Mouse (Mus musculus): ENCODE measurements around the gene Gas6. TPM values are rescaled to one million over a fixed set of nuclear protein-coding genes. Genes with fewer than 3 reads are reported as not detected.

Gene Gas6
- polyA plus RNA-seq, 1 experiment from 2014 or later: 56.9 TPM

DNA sequence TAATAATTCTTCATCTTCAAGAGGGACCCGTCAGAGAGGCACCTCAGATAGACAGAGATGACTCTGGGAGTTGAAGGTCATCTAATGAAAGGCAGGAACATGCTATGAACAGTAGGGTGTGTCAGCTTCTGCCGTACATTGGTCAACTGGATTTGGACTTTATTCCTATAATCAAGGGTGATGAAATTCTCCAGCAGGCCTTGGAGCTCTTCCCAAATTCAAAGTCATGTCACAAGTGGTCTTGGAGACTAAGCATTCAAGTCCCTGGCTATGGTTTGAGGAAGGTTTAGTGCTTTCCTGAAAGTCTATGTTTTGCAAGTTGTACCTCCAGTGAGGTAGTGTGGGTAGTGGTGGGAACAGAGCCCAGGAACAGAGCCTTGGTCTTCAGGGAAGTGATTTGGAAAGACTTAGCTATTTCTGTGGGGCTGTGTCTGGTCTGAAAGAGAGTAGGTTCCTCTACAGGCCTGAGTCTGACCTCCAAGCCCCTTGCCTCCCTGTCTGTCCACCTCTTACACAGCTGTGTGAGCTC is 75.1 kb downstream of the Gas6 start:
- Histone ChIP-seq H3K4me1 (ENCODE audit: control insufficient read depth, insufficient read depth, low read length) (no peaks in the 10 kb centered on the region), H3K9me3 (ENCODE audit: control insufficient read depth, low read length) (no peaks in the 10 kb centered on the region), H3K36me3 (ENCODE audit: control insufficient read depth, insufficient read depth, low read length) (no peaks in the 10 kb centered on the region), H3K27ac (replicated peaks; ENCODE audit: low read depth, low read length) (no peak overlapping the region), H3K9ac (ENCODE audit: low read depth, low read length) (no peak overlapping the region), H3K4me2 (ENCODE audit: low read depth, low read length) (no peak overlapping the region), H3K4me3 (ENCODE audit: low read depth, low read length) (no peak overlapping the region), H3K27me3 (replicated peaks; ENCODE audit: control insufficient read depth, insufficient read depth, low read length) (no peaks in the 10 kb centered on the region)
- WGBS: 76% methylated on average over 2 of the region's 2 CpGs
- no peak for ATAC-seq (ENCODE audit: low read depth)
- DNase-seq (ENCODE audit: low spot score): no peak

DNA sequence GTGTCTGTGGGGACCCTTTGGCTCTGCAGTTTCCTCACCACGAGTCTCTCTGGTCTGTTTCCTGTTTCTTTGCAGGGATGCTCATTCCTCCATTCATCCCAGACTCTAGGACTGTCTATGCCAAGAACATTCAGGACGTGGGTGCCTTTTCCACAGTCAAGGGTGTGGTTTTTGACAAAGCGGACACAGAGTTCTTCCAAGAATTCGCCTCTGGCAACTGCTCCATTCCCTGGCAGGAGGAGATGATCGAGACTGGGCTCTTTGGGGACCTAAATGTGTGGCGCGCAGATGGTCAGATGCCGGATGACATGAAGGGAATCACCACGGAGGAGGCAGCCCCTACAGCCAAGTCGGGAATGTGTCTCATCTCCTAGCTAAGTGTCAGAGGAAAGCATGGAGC is 78.4 kb downstream of the Gas6 start:
- Histone ChIP-seq H3K4me1 (ENCODE audit: control insufficient read depth, insufficient read depth, low read length) (no peaks in the 10 kb centered on the region), H3K9me3 (ENCODE audit: control insufficient read depth, low read length) (no peaks in the 10 kb centered on the region), H3K4me2 (ENCODE audit: low read depth, low read length) (no peak overlapping the region), H3K27me3 (replicated peaks; ENCODE audit: control insufficient read depth, insufficient read depth, low read length) (no peaks in the 10 kb centered on the region), H3K9ac (ENCODE audit: low read depth, low read length) (no peak overlapping the region), H3K4me3 (ENCODE audit: low read depth, low read length) (no peak overlapping the region), H3K36me3 (ENCODE audit: control insufficient read depth, insufficient read depth, low read length) (no peaks in the 10 kb centered on the region), H3K27ac (replicated peaks; ENCODE audit: low read depth, low read length) (no peak overlapping the region)
- 69% methylated on average over 10 of the region's 10 CpGs for WGBS
- ATAC-seq (ENCODE audit: low read depth) (no peak), DNase-seq (ENCODE audit: low spot score) (no peak)

Other genes starting within 250 kb of the Gas6 start
- 13.9 and 18.1 TPM in 2 replicates for gene Adprhl1, start 240.3 kb downstream of the Gas6 start, polyA plus RNA-seq (2014; fragmentation: Nextera tagmentation; extraction: Ambion mirVana)
- 27.5 and 28.7 TPM in 2 replicates for gene Dcun1d2, start 206.4 kb downstream of the Gas6 start, polyA plus RNA-seq (2014; fragmentation: Nextera tagmentation; extraction: Ambion mirVana)
- gene Tmco3, start 206.3 kb downstream of the Gas6 start, polyA plus RNA-seq (2014; fragmentation: Nextera tagmentation; extraction: Ambion mirVana): 44.5 and 45.4 TPM in 2 replicates
- gene Tfdp1, start 155.7 kb downstream of the Gas6 start, polyA plus RNA-seq (2014; fragmentation: Nextera tagmentation; extraction: Ambion mirVana): 150 and 168 TPM in 2 replicates
- gene Atp4b, start 97.7 kb downstream of the Gas6 start, polyA plus RNA-seq (2014; fragmentation: Nextera tagmentation; extraction: Ambion mirVana): not detected in 2 replicates
- gene Grk1, start 89.4 kb downstream of the Gas6 start, polyA plus RNA-seq (2014; fragmentation: Nextera tagmentation; extraction: Ambion mirVana): not detected in 2 replicates
- gene Tmem255b, start 59.3 kb downstream of the Gas6 start, polyA plus RNA-seq (2014; fragmentation: Nextera tagmentation; extraction: Ambion mirVana): 1.2 and 1.5 TPM in 2 replicates
- gene 1700029H14Rik, start 68.0 kb upstream of the Gas6 start, polyA plus RNA-seq (2014; fragmentation: Nextera tagmentation; extraction: Ambion mirVana): not detected in 2 replicates
- 39.4 and 40.2 TPM in 2 replicates for gene Rasa3, start 183.1 kb upstream of the Gas6 start, polyA plus RNA-seq (2014; fragmentation: Nextera tagmentation; extraction: Ambion mirVana)
- gene Cfap97d2, start 211.4 kb upstream of the Gas6 start, polyA plus RNA-seq (2014; fragmentation: Nextera tagmentation; extraction: Ambion mirVana): 0.10 and 0.25 TPM in 2 replicates

All from embryonic facial prominence, embryonic 14.5 days (tissue).